Mouse (Mus musculus) cerebellum, adult 2 months (tissue): ENCODE measurements at regions not wholly inside any gene's neighbourhood (a gene's known extent, or its start where the extent isn't known, plus 50 kb on each side); places are given as distances from the start of the nearest gene placed in this dataset.

Source experiments
- CTCF ChIP-seq: fragments of 200-500 bp; IDR thresholded peaks from 2 replicates; pipeline ENCODE4 v1.5.1; 2011; ENCODE audit warnings: low read depth, mild to moderate bottlenecking, control low read depth, low read length, moderate library complexity, borderline replicate concordance; ENCODE audit not compliant: insufficient read depth
- POLR2A ChIP-seq: fragments of 200-500 bp; IDR thresholded peaks from 2 replicates; pipeline ENCODE4 v1.6.1; 2011; ENCODE audit warnings: low read length, control low read depth, borderline replicate concordance; ENCODE audit not compliant: insufficient read depth

DNA sequence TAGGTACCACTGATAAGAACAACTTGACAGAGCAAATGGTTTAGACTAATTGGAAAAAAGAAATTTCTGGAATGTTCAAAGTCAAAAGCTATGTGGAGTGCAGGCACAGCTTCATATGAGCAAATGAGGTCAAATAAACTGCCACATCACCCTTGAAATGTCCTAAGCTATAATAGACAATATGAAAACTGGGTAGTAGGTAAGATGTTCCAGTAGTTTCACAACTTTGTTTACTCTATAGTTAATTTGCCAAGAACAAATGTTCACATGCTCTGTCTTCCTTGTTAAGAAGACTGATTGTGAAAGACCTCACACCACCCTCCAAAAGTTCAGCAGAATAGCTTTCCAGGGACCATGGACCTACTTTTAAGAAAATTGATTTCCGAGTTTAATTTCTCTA lies 301.7 kb upstream of the Rarb start:
- TF ChIP-seq CTCF (no peak), POLR2A (no peak)
